8 mouse cellular contexts compared by ENCODE assay signal in the genomic region with DNA sequence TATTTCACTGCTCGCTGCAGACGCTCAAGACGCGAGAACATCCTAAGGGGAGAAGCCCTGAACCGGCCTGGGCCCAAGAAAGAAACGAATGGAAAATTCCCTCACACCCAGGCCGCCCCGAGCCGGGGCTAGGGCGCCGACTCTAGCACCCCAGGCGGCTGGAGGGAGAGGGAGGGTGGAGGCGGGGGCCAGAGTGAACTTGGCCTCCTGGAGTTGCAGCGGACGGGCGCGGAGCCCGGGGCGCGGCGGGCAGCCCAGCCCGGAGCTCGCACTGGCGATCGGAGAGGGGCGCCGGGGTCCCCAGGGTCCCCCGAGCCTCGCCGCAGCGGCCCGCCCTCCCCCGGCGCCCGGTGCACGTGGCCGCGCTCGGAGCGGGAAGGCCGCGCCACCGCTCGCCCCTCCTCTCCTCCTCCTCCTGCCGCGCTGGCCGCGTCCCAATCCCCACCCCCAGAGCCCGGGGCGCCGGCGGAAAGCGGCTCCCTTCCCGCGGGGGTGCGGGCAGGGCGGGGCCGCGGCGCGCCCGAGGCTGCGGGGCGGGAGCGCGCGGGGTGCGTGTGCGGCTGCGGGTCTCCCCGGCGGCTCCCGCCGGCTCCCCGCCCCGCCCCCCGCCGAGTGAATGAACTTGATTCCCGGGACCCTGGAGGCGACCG.
DNase-seq lines count a peak whose midpoint lies in the region; TF ChIP-seq lines count a peak whose summit lies in the region.

No protein-coding gene starts in this region.

- H3K4me1 ChIP-seq in lung, adult 2 months (ENCODE audit: control insufficient read depth, insufficient read depth, low read length): peaks cover 4% of the 10 kb centered on the region; the same call in 1 of the 2 replicates

- DNase-seq in MN1 (ENCODE audit: low spot score): peak; percentile 83
- peak; percentile 89 for DNase-seq in cerebellum, adult 8-10 months
- peak; percentile 74 to 84 for DNase-seq in frontal cortex, postnatal 10 days (ENCODE audit: low spot score in 2 of 2)
- peak; percentile 96 for DNase-seq in heart, postnatal 4 days
- peak; percentile 85 for DNase-seq in layer of hippocampus, adult 9-11 months
- DNase-seq in lung, adult 2 months: peak; percentile 93
- DNase-seq in ovary, postnatal 14 days (ENCODE audit: low spot score): peak; percentile 90
- DNase-seq in B cell, adult 2 months: no peak

- WGBS in lung, adult 2 months: under 1% methylated on average over 57 of the region's 81 CpGs

- TF ChIP-seq CTCF in lung, adult 2 months (IDR thresholded peaks at IDR 0.05; ENCODE audit: insufficient read depth, low read length): no peak

- peak overlapping the region; percentile 83 for H3K4me3 ChIP-seq in lung, adult 2 months (replicated peaks; ENCODE audit: extremely low read depth, low read depth, low read length)

- peak; percentile 16; the same call in 1 of the 2 replicates for TF ChIP-seq POLR2A in lung, adult 2 months (IDR thresholded peaks at IDR 0.05; ENCODE audit: borderline replicate concordance, extremely low read depth, low read depth, low read length)

Comparison
In these comparisons a context has a peak if more than half of its experiments do, and no peak if none do; other contexts are left out.
1. DNase-seq: peak in MN1 (single experiment), cerebellum, adult 8-10 months (single experiment), frontal cortex, postnatal 10 days (2 of 2), heart, postnatal 4 days (single experiment), layer of hippocampus, adult 9-11 months (single experiment), lung, adult 2 months (single experiment) and ovary, postnatal 14 days (single experiment); none in B cell, adult 2 months (0 of 2).